12 mouse cellular contexts compared by ENCODE assay signal in the genomic region with DNA sequence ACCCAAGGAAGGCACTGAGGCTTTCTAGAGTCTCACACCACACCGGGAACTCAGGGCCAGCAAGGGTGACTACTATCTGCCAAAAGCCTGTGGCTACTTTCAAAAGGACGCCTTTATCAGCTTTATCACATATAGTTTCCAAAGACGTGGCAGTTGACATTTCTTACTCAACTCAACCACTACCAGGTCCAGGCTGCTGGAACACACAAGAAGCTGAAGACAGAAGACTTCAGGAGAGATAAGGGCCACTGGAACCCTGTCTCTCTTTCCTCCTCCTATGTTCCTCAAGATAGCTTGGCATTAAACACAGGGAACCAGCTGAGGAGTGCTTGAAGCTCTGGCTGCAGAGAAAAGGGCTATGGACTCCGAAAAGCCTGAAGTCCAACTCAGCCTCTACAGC. TPM values are rescaled to one million over a fixed set of nuclear protein-coding genes. Genes with fewer than 3 reads are reported as not detected.
DNase-seq lines count a peak whose midpoint lies in the region; ATAC-seq lines count a peak whose summit lies in the region.
"Had no signal": no experiment of that assay in that cellular context is flagged by ENCODE, and none has a peak within 500 bp of the region (broad histone marks: within the 10 kb centered on the region; RNA-seq: fewer than 3 reads in every experiment).

No protein-coding gene starts in this region.

- H3K4me3 ChIP-seq in intestine, embryonic 16.5 days (ENCODE audit: low read length): no peak overlapping the region
- H3K4me3 ChIP-seq in intestine, embryonic 15.5 days (replicated peaks): no peak overlapping the region
- H3K4me3 ChIP-seq in hindbrain, embryonic 12.5 days: no peak overlapping the region
- H3K4me3 ChIP-seq: forebrain, embryonic 15.5 days; heart, embryonic 12.5 days; neural tube, embryonic 13.5 days had no signal

- H3K27me3 ChIP-seq in intestine, embryonic 16.5 days (replicated peaks; ENCODE audit: control insufficient read depth, insufficient read depth, low read length): no peaks in the 10 kb centered on the region
- H3K27me3 ChIP-seq in intestine, embryonic 15.5 days (replicated peaks): no peaks in the 10 kb centered on the region
- no peaks in the 10 kb centered on the region for H3K27me3 ChIP-seq in hindbrain, embryonic 12.5 days
- H3K27me3 ChIP-seq: forebrain, embryonic 15.5 days; heart, embryonic 12.5 days; neural tube, embryonic 13.5 days had no signal

- WGBS in intestine, embryonic 16.5 days: 81% methylated on average over 4 of the region's 4 CpGs
- WGBS in intestine, embryonic 15.5 days: 80% methylated on average over 4 of the region's 4 CpGs
- 93% methylated on average over 4 of the region's 4 CpGs for WGBS in hindbrain, embryonic 12.5 days

- H3K9me3 ChIP-seq in intestine, embryonic 16.5 days (ENCODE audit: control insufficient read depth, low read length): no peaks in the 10 kb centered on the region
- H3K9me3 ChIP-seq in intestine, embryonic 15.5 days: no peaks in the 10 kb centered on the region
- no peaks in the 10 kb centered on the region for H3K9me3 ChIP-seq in hindbrain, embryonic 12.5 days (replicated peaks)
- H3K9me3 ChIP-seq: forebrain, embryonic 15.5 days; heart, embryonic 12.5 days; neural tube, embryonic 13.5 days had no signal

- H3K9ac ChIP-seq in intestine, embryonic 16.5 days (ENCODE audit: low read depth, low read length): no peak overlapping the region
- H3K9ac ChIP-seq in intestine, embryonic 15.5 days: no peak overlapping the region
- no peak overlapping the region for H3K9ac ChIP-seq in hindbrain, embryonic 12.5 days
- H3K9ac ChIP-seq: forebrain, embryonic 15.5 days; heart, embryonic 12.5 days; neural tube, embryonic 13.5 days had no signal

- no peak overlapping the region; the same call in 1 of the 2 replicates for H3K4me2 ChIP-seq in intestine, embryonic 16.5 days (ENCODE audit: low read depth, low read length)
- H3K4me2 ChIP-seq in intestine, embryonic 15.5 days (replicated peaks): no peak overlapping the region
- no peak overlapping the region for H3K4me2 ChIP-seq in hindbrain, embryonic 12.5 days (replicated peaks)
- H3K4me2 ChIP-seq: forebrain, embryonic 15.5 days; heart, embryonic 12.5 days; neural tube, embryonic 13.5 days had no signal

- H3K36me3 ChIP-seq in intestine, embryonic 16.5 days (ENCODE audit: control insufficient read depth, insufficient read depth, low read length): no peaks in the 10 kb centered on the region
- H3K36me3 ChIP-seq in intestine, embryonic 15.5 days: no peaks in the 10 kb centered on the region
- H3K36me3 ChIP-seq in hindbrain, embryonic 12.5 days: no peaks in the 10 kb centered on the region
- H3K36me3 ChIP-seq: forebrain, embryonic 15.5 days; neural tube, embryonic 13.5 days had no signal

- peaks cover 13% of the 10 kb centered on the region; the same call in 1 of the 2 replicates for H3K4me1 ChIP-seq in intestine, embryonic 16.5 days (ENCODE audit: control insufficient read depth, insufficient read depth, low read length)
- H3K4me1 ChIP-seq in intestine, embryonic 15.5 days (replicated peaks): no peaks in the 10 kb centered on the region
- H3K4me1 ChIP-seq in hindbrain, embryonic 12.5 days: no peaks in the 10 kb centered on the region
- H3K4me1 ChIP-seq: forebrain, embryonic 15.5 days; neural tube, embryonic 13.5 days had no signal

- 0 out of 2 replicates have a peak overlapping the region, but pooled peaks have one; percentile 4 for H3K27ac ChIP-seq in intestine, embryonic 16.5 days (ENCODE audit: low read length)
- no peak overlapping the region for H3K27ac ChIP-seq in intestine, embryonic 15.5 days
- no peak overlapping the region for H3K27ac ChIP-seq in hindbrain, embryonic 12.5 days
- H3K27ac ChIP-seq: forebrain, embryonic 15.5 days; neural tube, embryonic 13.5 days had no signal

- DNase-seq in 416B (ENCODE audit: low read depth): peak; percentile 88
- DNase-seq in thymus, postnatal 0 days (ENCODE audit: low spot score): no peak
- DNase-seq: adrenal gland, postnatal 14 days; thymus, postnatal 14 days had no signal

- no peak for ATAC-seq in intestine, embryonic 16.5 days
- no peak for ATAC-seq in intestine, embryonic 15.5 days
- ATAC-seq in erythroid progenitor cell, adult 5-6 weeks (replicated peaks; ENCODE audit: low FRiP score, poor library complexity, severe bottlenecking): peak; percentile 58; the same call in 1 of the 2 replicates
- ATAC-seq in megakaryocyte, adult 5-6 weeks (ENCODE audit: poor library complexity, severe bottlenecking): peak; percentile 20
- ATAC-seq in hindbrain, embryonic 12.5 days (ENCODE audit: low FRiP score): no peak
- ATAC-seq: forebrain, embryonic 15.5 days had no signal

RNA-seq across cellular contexts. Expression of a gene that starts 21.2 kb away (rescaled TPM):
- polyA plus RNA-seq in intestine, embryonic 16.5 days (2015; fragmentation: Nextera tagmentation; extraction: Ambion mirVana): 250 and 291 TPM in 2 replicates
- polyA plus RNA-seq in intestine, embryonic 15.5 days (2015; fragmentation: Nextera tagmentation; extraction: Ambion mirVana): 146 and 161 TPM in 2 replicates
- 25.2 and 41.5 TPM in 2 replicates for total RNA-seq in erythroid progenitor cell, adult 5-6 weeks (2015; ENCODE audit: low replicate concordance)
- 35.2 and 37.9 TPM in 2 replicates for total RNA-seq in erythroid progenitor cell, adult 5-6 weeks (2017; ENCODE audit: low replicate concordance)
- 53.1 and 53.4 TPM in 2 replicates for total RNA-seq in megakaryocyte, adult 5-6 weeks (2015)
- total RNA-seq in megakaryocyte, adult 5-6 weeks (2017): 49.6 and 57.4 TPM in 2 replicates
- 15.2 and 15.5 TPM in 2 replicates for polyA plus RNA-seq in thymus, postnatal 0 days (2015; fragmentation: Nextera tagmentation; extraction: Ambion mirVana)
- polyA plus RNA-seq in hindbrain, embryonic 12.5 days (2016; fragmentation: Nextera tagmentation; extraction: Ambion mirVana): 15.6 and 18.5 TPM in 2 replicates

Comparison
In these comparisons a context has a peak if more than half of its experiments do, and no peak if none do; other contexts are left out.
1. ATAC-seq: peak in erythroid progenitor cell, adult 5-6 weeks (single experiment) and megakaryocyte, adult 5-6 weeks (single experiment); none in intestine, embryonic 16.5 days (single experiment), intestine, embryonic 15.5 days (single experiment) and hindbrain, embryonic 12.5 days (single experiment).